Comparison of ENCODE assay signal across 8 mouse cellular contexts in genomic region chr11:67080168-67080567, GRCm38 (mm10). TPM values are rescaled to one million over a fixed set of nuclear protein-coding genes. Genes with fewer than 3 reads are reported as not detected.
DNase-seq lines count a peak whose midpoint lies in the region; ATAC-seq and TF ChIP-seq lines count a peak whose summit lies in the region.

No protein-coding gene starts in this region.

- no peak; the same call in 1 of the 2 replicates for ATAC-seq in forebrain, embryonic 15.5 days (replicated peaks)
- peak; percentile 51; the same call in 1 of the 2 replicates for ATAC-seq in kidney, postnatal 0 days (replicated peaks; ENCODE audit: low FRiP score, low read depth)
- ATAC-seq in neutrophil, adult 5-6 weeks (ENCODE audit: extremely low read depth, insufficient number of reproducible peaks, low FRiP score, poor library complexity, severe bottlenecking) = peak; percentile 48; the same call in 1 of the 2 replicates

- TF ChIP-seq CTCF in kidney, postnatal 0 days (IDR thresholded peaks at IDR 0.05; ENCODE audit: low read depth) = peak; percentile 80
- peak; percentile 53 for TF ChIP-seq CTCF in lung, adult 2 months (IDR thresholded peaks at IDR 0.05; ENCODE audit: insufficient read depth, low read length)

- TF ChIP-seq POLR2A in lung, adult 2 months (IDR thresholded peaks at IDR 0.05; ENCODE audit: borderline replicate concordance, extremely low read depth, low read depth, low read length) = no peak

- peak overlapping the region; percentile 66; the same call in 1 of the 2 replicates for H3K27ac ChIP-seq in forebrain, embryonic 10.5 days
- H3K27ac ChIP-seq in forebrain, embryonic 15.5 days (replicated peaks) = no peak overlapping the region
- no peak overlapping the region for H3K27ac ChIP-seq in kidney, postnatal 0 days

- peaks cover 5% of the 10 kb centered on the region; the same call in 1 of the 2 replicates for H3K9me3 ChIP-seq in forebrain, embryonic 10.5 days
- no peaks in the 10 kb centered on the region for H3K9me3 ChIP-seq in forebrain, embryonic 15.5 days
- no peaks in the 10 kb centered on the region for H3K9me3 ChIP-seq in kidney, postnatal 0 days (replicated peaks; ENCODE audit: low read length)

- H3K9ac ChIP-seq in forebrain, embryonic 15.5 days (replicated peaks) = no peak overlapping the region
- no peak overlapping the region for H3K9ac ChIP-seq in kidney, postnatal 0 days (ENCODE audit: low read depth, low read length)

- H3K27me3 ChIP-seq in forebrain, embryonic 10.5 days (ENCODE audit: poor library complexity, severe bottlenecking) = peaks cover 39% of the 10 kb centered on the region
- H3K27me3 ChIP-seq in forebrain, embryonic 15.5 days = peaks cover 17% of the 10 kb centered on the region; the same call in 1 of the 2 replicates
- 0 out of 2 replicates have a peak, but pooled peaks cover 3% of the 10 kb centered on the region for H3K27me3 ChIP-seq in kidney, postnatal 0 days (ENCODE audit: insufficient read depth, low read length)

- no peak overlapping the region for H3K4me3 ChIP-seq in forebrain, embryonic 10.5 days
- H3K4me3 ChIP-seq in forebrain, embryonic 15.5 days = no peak overlapping the region
- no peak overlapping the region for H3K4me3 ChIP-seq in kidney, postnatal 0 days (replicated peaks; ENCODE audit: low read depth, low read length)
- no peak overlapping the region for H3K4me3 ChIP-seq in lung, adult 2 months (replicated peaks; ENCODE audit: extremely low read depth, low read depth, low read length)

- H3K4me1 ChIP-seq in forebrain, embryonic 10.5 days = peaks cover 30% of the 10 kb centered on the region
- 0 out of 2 replicates have a peak, but pooled peaks cover 3% of the 10 kb centered on the region for H3K4me1 ChIP-seq in forebrain, embryonic 15.5 days
- H3K4me1 ChIP-seq in kidney, postnatal 0 days (replicated peaks; ENCODE audit: insufficient read depth, low read length) = no peaks in the 10 kb centered on the region
- H3K4me1 ChIP-seq in lung, adult 2 months (ENCODE audit: control insufficient read depth, insufficient read depth, low read length) = no peaks in the 10 kb centered on the region

- no peaks in the 10 kb centered on the region for H3K36me3 ChIP-seq in forebrain, embryonic 10.5 days (replicated peaks)
- no peaks in the 10 kb centered on the region for H3K36me3 ChIP-seq in forebrain, embryonic 15.5 days
- no peaks in the 10 kb centered on the region for H3K36me3 ChIP-seq in kidney, postnatal 0 days (ENCODE audit: insufficient read depth, low read length)

- peak; percentile 69 for DNase-seq in forebrain, embryonic 10.5 days (ENCODE audit: extremely low spot score, low spot score)
- peak; percentile 85 for DNase-seq in MN1 (ENCODE audit: low spot score)
- peak; percentile 70 to 71 for DNase-seq in cerebellum, adult 18-20 months
- peak; percentile 64 for DNase-seq in forelimb bud, embryonic 11.5 days (ENCODE audit: low read depth, low spot score)
- peak; percentile 79 for DNase-seq in kidney, postnatal 0 days (ENCODE audit: low spot score)
- DNase-seq in lung, adult 2 months = peak; percentile 39

- no peak overlapping the region for H3K4me2 ChIP-seq in forebrain, embryonic 15.5 days (replicated peaks)
- H3K4me2 ChIP-seq in kidney, postnatal 0 days (ENCODE audit: low read length) = no peak overlapping the region

- 3% methylated on average over 3 of the region's 3 CpGs for WGBS in forebrain, embryonic 10.5 days
- WGBS in forebrain, embryonic 15.5 days = 2% methylated on average over 3 of the region's 3 CpGs
- 3% methylated on average over 3 of the region's 3 CpGs for WGBS in kidney, postnatal 0 days
- WGBS in lung, adult 2 months = 7% methylated on average over 3 of the region's 3 CpGs

RNA-seq across cellular contexts. Expression of gene Myh3, which starts 2.1 kb away (rescaled TPM):
- polyA plus RNA-seq in forebrain, embryonic 10.5 days (2016; fragmentation: Nextera tagmentation; extraction: Ambion mirVana) = 0.28 and 0.37 TPM in 2 replicates
- polyA plus RNA-seq in forebrain, embryonic 15.5 days (2015; fragmentation: Nextera tagmentation; extraction: Ambion mirVana) = 0.08 and 0.48 TPM in 2 replicates
- 0.01 and 0.05 TPM in 2 replicates for polyA plus RNA-seq in kidney, postnatal 0 days (2015; fragmentation: Nextera tagmentation; extraction: Ambion mirVana)
- polyA plus RNA-seq in lung, adult 2 months (2012; rRNA removed) = 0.08 TPM in 1 of 2 replicates, not detected in the other
- not detected in 2 replicates for total RNA-seq in neutrophil, adult 5-6 weeks (2017)

RNA-seq across cellular contexts. Expression of gene Sco1, which starts 27.7 kb away (rescaled TPM):
- polyA plus RNA-seq in forebrain, embryonic 10.5 days (2016; fragmentation: Nextera tagmentation; extraction: Ambion mirVana) = 21.1 and 22.9 TPM in 2 replicates
- 14.7 and 15.5 TPM in 2 replicates for polyA plus RNA-seq in forebrain, embryonic 15.5 days (2015; fragmentation: Nextera tagmentation; extraction: Ambion mirVana)
- 16.0 and 16.7 TPM in 2 replicates for polyA plus RNA-seq in kidney, postnatal 0 days (2015; fragmentation: Nextera tagmentation; extraction: Ambion mirVana)
- polyA plus RNA-seq in lung, adult 2 months (2012; rRNA removed) = 2.8 and 3.5 TPM in 2 replicates
- 9.9 and 14.5 TPM in 2 replicates for total RNA-seq in neutrophil, adult 5-6 weeks (2017)

RNA-seq across cellular contexts. Expression of gene Adprm, which starts 27.8 kb away (rescaled TPM):
- polyA plus RNA-seq in forebrain, embryonic 10.5 days (2016; fragmentation: Nextera tagmentation; extraction: Ambion mirVana) = 28.5 TPM in 2 replicates
- 34.2 and 34.9 TPM in 2 replicates for polyA plus RNA-seq in forebrain, embryonic 15.5 days (2015; fragmentation: Nextera tagmentation; extraction: Ambion mirVana)
- polyA plus RNA-seq in kidney, postnatal 0 days (2015; fragmentation: Nextera tagmentation; extraction: Ambion mirVana) = 29.0 and 29.5 TPM in 2 replicates
- polyA plus RNA-seq in lung, adult 2 months (2012; rRNA removed) = 10.2 and 16.6 TPM in 2 replicates
- total RNA-seq in neutrophil, adult 5-6 weeks (2017) = 36.1 and 43.3 TPM in 2 replicates

RNA-seq across cellular contexts. Expression of gene Tmem220, which starts 55.2 kb away (rescaled TPM):
- 0.63 and 0.86 TPM in 2 replicates for polyA plus RNA-seq in forebrain, embryonic 10.5 days (2016; fragmentation: Nextera tagmentation; extraction: Ambion mirVana)
- polyA plus RNA-seq in forebrain, embryonic 15.5 days (2015; fragmentation: Nextera tagmentation; extraction: Ambion mirVana) = 0.31 and 0.55 TPM in 2 replicates
- polyA plus RNA-seq in kidney, postnatal 0 days (2015; fragmentation: Nextera tagmentation; extraction: Ambion mirVana) = 1.5 and 1.8 TPM in 2 replicates
- 3.1 and 5.8 TPM in 2 replicates for polyA plus RNA-seq in lung, adult 2 months (2012; rRNA removed)
- total RNA-seq in neutrophil, adult 5-6 weeks (2017) = 1.1 and 2.8 TPM in 2 replicates
